Mouse (Mus musculus): ENCODE data around the gene Mki67. TPM values are rescaled to one million over a fixed set of nuclear protein-coding genes. Genes with fewer than 3 reads are reported as not detected.

Mki67 gene
- polyA plus RNA-seq, 1 experiment from 2014 or later = 57.5 TPM

Other genes starting within 250 kb of the Mki67 start
- not detected in 2 replicates for gene Clrn3, start 187.7 kb downstream of the Mki67 start, polyA plus RNA-seq (2014; fragmentation: Nextera tagmentation; extraction: Ambion mirVana)
- 0.83 and 1.3 TPM in 2 replicates for gene Ptpre, start 178.9 kb downstream of the Mki67 start, polyA plus RNA-seq (2014; fragmentation: Nextera tagmentation; extraction: Ambion mirVana)

All from hindbrain, embryonic 11.5 days (tissue).